Mouse (Mus musculus) adrenal gland (tissue): ENCODE measurements around the gene Mael.

Experiments used
- intact Hi-C: fragments of 180-260 bp; cut with DNase I; formaldehyde crosslinking; loops from one replicate; pipeline ENCODE4 v1.15.1; 2025

The Mael gene

DNA sequence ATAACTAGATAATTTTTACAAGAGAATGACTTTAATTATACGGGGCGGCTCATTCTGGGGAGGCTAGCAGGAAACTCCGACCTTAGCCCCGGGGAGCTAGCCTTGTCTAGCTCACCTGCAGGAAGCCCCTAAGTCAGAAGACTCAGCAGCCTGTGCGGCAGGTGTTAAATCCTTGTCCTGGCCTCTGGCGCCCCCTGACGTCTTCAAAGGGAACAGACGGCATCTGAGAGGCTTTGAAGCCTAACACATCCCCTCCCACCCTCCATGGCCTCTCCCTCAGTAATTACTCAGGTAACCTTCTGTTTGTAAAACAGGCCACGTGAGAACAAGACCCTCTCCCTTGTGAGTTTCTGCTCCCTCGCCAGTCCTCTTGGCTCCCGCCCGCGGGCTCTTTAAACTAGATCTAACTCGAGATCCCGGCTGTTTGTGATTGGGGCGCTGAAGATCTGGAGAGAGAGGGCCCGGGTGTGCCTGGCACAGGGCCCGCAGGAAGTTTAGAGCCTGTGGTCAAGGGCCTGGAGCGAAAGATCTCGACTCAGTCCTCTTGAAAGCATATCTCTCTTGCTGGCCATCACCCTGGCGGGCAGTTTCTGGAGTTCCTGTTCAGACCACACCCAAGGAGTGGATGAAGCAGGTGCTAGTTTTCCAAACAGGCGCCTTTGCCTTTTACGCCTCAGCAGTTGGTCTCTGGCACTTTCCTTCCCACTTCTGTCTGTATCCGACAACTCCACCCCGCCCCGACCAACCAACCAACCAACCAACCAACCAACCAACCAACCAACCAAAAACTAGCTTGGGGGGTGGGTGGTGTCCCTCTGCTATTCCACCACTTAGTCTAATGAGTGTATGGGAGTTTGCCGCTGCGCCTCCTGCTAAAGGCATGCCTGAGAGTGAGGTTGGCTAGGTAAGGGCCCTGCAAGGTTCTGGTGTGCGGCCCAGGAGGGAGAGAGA lies 84.1 kb downstream of the Mael start:
- intact Hi-C loops = loop anchor here (2.0 kb wide), 1 partner anchor 374 kb away; no protein-coding TSS in a partner anchor

DNA sequence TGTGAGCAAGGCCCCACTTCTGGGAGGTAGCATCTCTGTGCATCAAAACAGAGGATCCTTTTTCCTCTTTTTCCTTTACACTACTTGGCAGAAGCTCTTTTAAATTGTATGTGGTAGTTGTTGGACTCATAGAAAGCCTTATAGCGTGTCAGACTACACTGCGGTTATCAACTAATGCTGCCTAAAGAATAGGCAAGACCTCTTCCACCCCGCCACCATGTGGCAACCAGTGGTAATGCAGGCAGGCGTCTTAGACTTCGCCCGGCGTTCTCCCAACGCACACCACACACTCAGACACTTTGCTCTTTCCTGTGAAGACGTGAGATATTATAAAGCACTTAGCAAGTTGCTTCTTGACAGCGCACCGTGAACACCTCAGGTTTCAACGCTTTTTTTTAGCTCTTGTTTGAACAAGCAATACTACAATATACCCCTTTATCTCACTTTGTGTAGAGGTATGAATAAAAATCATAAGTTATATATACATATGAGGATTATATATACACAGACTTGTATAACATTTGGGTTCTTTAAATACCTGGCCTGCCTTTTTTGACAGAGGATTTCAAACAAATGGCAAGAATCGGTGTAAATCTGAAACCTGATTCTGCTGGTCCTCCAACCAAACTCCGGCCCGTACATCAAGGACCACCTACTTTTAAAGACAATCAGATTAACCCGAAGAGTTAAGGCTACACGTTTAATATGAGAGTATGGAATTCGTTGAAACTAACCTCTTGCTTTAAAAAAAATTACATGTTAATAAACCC lies 85.0 kb downstream of the Mael start:
- intact Hi-C loops = loop anchor here (1.0 to 2.0 kb wide), 3 partner anchors 50 to 373 kb away; no protein-coding TSS in a partner anchor

DNA sequence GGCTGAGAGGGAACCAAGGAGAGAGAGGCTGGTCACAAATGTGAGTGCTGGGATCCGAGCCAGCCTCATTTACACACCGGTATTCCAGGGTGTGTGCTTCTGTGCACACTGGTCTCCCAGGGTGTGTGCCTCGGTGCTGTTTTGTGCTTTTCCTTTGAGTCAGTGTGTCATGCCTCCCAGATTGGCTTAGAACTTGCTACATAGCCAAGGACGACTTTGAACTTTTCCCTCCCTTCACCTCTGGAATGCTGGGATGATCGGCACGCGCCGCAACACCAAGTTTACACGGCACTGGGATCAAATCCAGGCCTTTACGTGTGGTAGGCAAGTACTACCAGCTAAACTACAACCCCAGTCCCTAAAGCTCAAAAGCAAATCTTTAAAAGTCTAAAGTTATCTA lies 86.5 kb downstream of the Mael start:
- intact Hi-C loops = loop anchor here (2.0 kb wide), 1 partner anchor 151 kb away; no protein-coding TSS in a partner anchor

DNA sequence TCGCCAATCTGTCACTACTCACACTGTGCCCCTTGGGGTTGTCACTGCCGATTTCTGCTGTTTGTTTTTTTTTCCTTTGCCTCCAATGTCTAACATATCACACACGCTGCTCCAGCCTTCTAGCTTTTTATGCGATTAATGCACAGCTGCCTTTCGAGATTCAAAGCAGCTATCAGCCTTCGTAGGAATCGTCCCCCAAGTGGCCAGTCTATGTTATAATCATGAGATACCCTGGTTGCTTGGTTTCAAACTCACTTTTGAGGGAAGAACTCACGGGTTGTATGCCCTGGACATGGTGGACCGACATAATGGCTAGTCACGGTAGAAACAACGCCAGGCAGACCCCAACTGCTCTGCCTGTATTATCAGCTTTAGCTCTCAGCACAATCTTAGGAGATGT lies 87.2 kb downstream of the Mael start:
- intact Hi-C loops = no loop called here
